Mouse (Mus musculus) adrenal gland, postnatal 36 days (tissue): ENCODE results near the gene Pyroxd2. TPM values are rescaled to one million over a fixed set of nuclear protein-coding genes. Genes with fewer than 3 reads are reported as not detected.

Source experiments
- DNase-seq, 2 experiments: peaks; one replicate each; pipeline ENCODE4 v3.0.0; 2021; ENCODE audit warnings: mixed read lengths in 1 of 2
- total RNA-seq, 2 experiments: library from RNA; stranded (reverse); gene quantifications; 2 replicates each; pipeline ENCODE4 v1.2.3; 2021

Pyroxd2 gene
- total RNA-seq, 2 experiments from 2014 or later = 32.8 to 33.3 TPM

DNA sequence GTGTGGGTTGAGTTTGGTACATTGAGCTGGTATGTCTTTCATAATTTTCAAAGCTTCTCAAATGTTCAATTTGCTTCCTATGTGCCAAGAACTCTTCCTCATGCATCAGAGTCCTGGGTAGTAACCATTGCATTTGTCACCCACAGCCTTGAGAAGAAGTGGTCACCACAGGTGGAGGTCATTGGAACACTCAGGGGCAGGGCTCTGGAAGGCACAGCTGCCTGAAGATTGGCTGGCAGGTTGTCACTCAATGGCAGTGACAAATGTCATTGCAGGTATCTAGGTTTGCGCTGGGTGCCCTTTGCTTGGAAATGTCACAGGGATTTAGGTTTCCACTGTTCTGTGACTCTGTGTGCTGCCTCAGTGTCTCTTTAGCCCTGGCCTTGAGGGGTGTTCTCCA is 62.3 kb downstream of the Pyroxd2 start:
- no peak for DNase-seq

DNA sequence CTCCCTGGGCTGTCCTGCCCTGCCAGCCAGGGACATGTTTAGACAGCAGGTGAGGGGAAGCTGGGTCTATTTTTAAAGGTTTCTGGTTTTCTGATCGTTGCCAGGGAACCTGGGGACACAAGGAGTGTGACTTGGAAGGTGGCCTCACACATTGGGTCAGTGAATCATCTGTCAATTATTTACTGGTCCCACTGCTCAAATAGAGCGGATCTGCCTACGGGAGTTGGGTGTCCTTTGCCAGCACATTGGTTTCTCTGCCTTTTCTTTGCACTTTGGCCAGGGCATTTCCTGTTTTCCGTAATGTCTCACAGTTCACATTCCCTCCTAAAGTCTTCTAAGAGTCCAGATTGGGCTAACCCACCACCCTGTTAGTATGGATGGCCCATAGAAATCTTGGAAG is 62.8 kb downstream of the Pyroxd2 start:
- no peak for DNase-seq

DNA sequence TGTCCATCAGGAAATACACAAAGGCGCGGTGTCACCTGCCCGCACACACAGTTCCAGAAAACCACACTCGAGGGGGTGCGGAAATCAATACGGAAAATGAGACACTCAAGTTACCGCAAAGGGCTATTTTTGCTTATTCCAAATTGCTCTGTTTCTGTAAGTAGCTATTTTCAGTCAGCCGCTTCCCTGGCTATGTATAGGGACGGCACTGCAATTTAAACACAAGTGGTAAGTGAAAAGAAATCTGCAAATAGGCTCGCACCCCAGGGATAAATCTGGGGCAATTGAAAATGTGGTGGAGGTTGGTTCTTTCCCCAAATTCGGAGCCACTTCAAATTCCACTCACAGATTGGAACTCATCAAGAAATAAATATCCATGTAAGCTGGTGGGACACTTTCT is 63.3 kb downstream of the Pyroxd2 start:
- no peak for DNase-seq

DNA sequence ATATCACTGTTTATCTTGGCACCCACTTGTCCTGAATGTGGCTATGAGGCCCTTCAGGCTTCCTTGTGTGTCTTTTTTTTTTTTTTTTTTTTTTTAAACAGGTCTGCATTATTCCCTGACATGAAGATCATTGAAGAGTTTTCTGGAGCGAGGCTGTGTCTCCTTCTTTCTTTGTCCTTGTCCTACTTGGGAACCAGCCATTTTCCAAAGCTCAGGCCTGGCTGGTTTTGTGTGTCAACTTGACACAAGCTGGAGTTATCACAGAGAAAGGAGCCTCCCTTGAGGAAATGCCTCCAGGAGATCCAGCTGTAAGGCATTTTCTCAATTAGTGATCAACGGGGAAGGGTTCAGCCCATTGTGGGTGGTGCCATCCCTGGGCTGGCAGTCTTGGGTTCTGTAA is 69.8 kb downstream of the Pyroxd2 start:
- DNase-seq = peak; percentile 31 to 34

DNA sequence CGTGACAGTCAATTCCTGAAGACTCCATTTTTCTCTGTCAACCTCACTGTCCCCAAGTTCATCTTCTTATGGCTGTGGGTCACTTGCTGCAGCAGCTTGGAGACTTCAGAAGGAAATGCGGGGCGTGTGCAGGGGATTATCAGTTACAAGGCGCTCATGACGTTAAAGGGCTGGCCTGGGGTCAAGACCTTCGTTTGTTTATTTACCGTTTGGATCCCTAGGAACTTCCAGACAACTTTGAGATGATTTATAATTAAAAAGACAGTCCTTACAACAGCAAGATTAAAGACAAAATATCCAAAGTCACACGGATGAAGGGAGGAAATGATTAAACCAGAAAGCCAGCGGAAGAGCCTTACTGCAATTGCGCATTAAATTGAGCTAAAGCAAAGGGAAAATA is 74.4 kb downstream of the Pyroxd2 start:
- DNase-seq = no peak

DNA sequence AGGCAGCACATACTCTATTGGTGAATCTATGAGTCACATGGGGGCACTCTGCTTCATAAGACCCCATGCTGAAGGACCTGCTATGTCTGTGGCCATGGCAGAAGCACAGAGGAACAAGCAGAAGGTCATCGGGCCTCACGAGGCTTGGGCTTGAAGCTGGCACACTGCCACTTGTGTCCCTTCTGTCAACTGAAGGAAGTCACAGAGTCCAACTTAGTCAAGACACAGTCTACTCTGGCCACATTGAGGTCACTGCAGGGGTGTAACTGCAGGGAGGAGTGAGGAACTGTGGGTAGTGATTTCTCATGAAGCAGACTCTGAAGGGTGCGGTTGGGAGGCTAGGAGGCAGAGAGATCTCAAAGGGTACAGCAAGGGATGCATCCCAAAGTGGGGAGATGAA is 75.1 kb downstream of the Pyroxd2 start:
- no peak for DNase-seq

DNA sequence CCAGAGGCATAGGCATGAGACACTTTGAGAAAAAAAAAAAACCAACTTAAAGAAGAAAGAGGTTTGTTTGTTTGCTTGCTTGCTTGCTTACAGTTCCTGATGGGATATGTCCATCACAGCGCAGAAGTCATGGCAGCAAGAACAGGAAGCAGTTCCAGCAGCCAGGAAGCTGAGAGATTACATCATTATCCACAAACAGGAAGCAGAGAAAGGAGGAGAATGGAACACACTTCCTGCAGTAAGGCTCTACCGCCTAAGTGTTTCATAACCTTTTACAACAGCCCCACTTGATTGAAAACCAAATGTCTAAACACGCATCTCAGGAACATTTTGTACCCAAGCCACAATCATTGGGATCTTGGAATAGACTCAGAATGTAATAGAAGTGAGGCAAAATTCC is 75.6 kb downstream of the Pyroxd2 start:
- no peak for DNase-seq

Other genes with a start within 250 kb of the Pyroxd2 start
- 10 to 100 TPM; 25.8 to 32.0 TPM for gene R3hcc1l, start 234.0 kb downstream of the Pyroxd2 start, total RNA-seq
- 1 to 10 TPM; 1.4 to 2.0 TPM for gene Loxl4, start 140.0 kb downstream of the Pyroxd2 start, total RNA-seq
- gene Hps1, start 27.2 kb upstream of the Pyroxd2 start, total RNA-seq = 10 to 100 TPM; 22.0 to 28.3 TPM